Mouse (Mus musculus) intestine, embryonic 15.5 days (tissue): ENCODE data around the gene Nav3. TPM values are rescaled to one million over a fixed set of nuclear protein-coding genes. Genes with fewer than 3 reads are reported as not detected.
"Not testable (repeated sequence)": the region's sequence is repeated elsewhere in the genome, so short reads cannot be mapped to it uniquely, and the experiment has no call there.

Experiments
- ATAC-seq: fragments of 200-750 bp; cut with Nextera tagmentation; 2 replicates; pipeline ENCODE4 v1.8.0; 2017; ENCODE audit warnings: moderate TSS enrichment, moderate library complexity
- H3K27ac ChIP-seq: fragments of 300-500 bp; sonication (generic); 2 replicates; pipeline ENCODE4 v1.5.1; 2015; ENCODE audit warnings: mild to moderate bottlenecking, inconsistent platforms
- H3K27me3 ChIP-seq: fragments of 300-500 bp; sonication (generic); replicated peaks from 2 replicates; pipeline ENCODE4 v1.6.1; 2015; ENCODE audit warnings: inconsistent platforms
- H3K36me3 ChIP-seq: fragments of 300-500 bp; sonication (generic); 2 replicates; pipeline ENCODE4 v1.6.1; 2015; ENCODE audit warnings: inconsistent platforms
- H3K4me1 ChIP-seq: fragments of 300-500 bp; sonication (generic); replicated peaks from 2 replicates; pipeline ENCODE4 v1.6.1; 2015; ENCODE audit warnings: inconsistent platforms
- H3K4me2 ChIP-seq: fragments of 300-500 bp; sonication (generic); replicated peaks from 2 replicates; pipeline ENCODE4 v1.6.1; 2015; ENCODE audit warnings: mild to moderate bottlenecking, inconsistent platforms
- H3K4me3 ChIP-seq: fragments of 300-500 bp; sonication (generic); replicated peaks from 2 replicates; pipeline ENCODE4 v1.5.1; 2015; ENCODE audit warnings: inconsistent platforms
- H3K9ac ChIP-seq: fragments of 300-500 bp; sonication (generic); 2 replicates; pipeline ENCODE4 v1.6.1; 2015; ENCODE audit warnings: inconsistent platforms
- H3K9me3 ChIP-seq: fragments of 300-500 bp; sonication (generic); 2 replicates; pipeline ENCODE4 v1.6.1; 2016; ENCODE audit warnings: inconsistent platforms
- WGBS: fragments of 180-500 bp; shearing (Covaris S2); methylation state at CpG from one replicate; pipeline ENCODE4 v1.1.7; 2015; 5-methylcytosine and 5-hydroxymethylcytosine counted together
- polyA plus RNA-seq: library from polyadenylated mRNA; unstranded; fragments of >200 nt; fragmentation: Nextera tagmentation; extraction: Ambion mirVana; gene quantifications from 2 replicates; pipeline ENCODE4 v1.2.1, GENCODE M21; 2015

Gene Nav3
- polyA plus RNA-seq, 1 experiment from 2014 or later, result 0.93 TPM

DNA sequence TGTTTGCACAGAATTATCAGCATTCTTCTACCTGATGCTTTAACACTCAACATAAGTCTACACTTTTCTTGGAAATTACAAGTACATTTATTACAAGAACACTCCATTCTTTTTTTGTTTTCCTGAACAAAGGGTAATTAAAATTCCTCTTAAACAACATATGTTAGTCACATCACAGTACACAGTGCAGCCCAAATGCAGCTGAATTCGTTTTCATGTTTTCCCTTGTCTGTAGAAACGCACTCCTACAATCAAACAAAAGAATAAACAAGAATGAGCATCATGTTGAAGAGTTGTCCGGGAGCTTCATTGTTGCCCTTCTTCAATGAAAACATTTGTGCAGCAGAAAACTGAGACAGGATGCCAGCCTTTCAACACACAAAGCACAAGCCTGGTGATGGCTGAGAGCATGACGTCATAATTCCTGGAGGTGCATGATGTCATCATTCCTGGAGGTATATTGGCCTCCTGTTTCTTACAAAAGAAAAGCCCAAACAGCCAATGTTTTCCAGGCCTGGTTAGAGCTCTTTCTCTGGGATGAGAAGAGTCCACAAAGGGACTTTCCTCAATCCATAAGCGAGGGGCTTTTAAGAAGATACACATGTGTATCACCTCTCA, 367.5 kb downstream of the Nav3 start:
- no peak overlapping the region for H3K27ac ChIP-seq
- H3K4me3 ChIP-seq, result no peak overlapping the region
- no peak for ATAC-seq
- no peaks in the 10 kb centered on the region for H3K27me3 ChIP-seq
- no peaks in the 10 kb centered on the region for H3K4me1 ChIP-seq
- no peak overlapping the region for H3K4me2 ChIP-seq
- H3K9me3 ChIP-seq, result no peaks in the 10 kb centered on the region
- H3K36me3 ChIP-seq, result no peaks in the 10 kb centered on the region
- WGBS, result 75% methylated on average over 5 of the region's 5 CpGs
- no peak overlapping the region for H3K9ac ChIP-seq

DNA sequence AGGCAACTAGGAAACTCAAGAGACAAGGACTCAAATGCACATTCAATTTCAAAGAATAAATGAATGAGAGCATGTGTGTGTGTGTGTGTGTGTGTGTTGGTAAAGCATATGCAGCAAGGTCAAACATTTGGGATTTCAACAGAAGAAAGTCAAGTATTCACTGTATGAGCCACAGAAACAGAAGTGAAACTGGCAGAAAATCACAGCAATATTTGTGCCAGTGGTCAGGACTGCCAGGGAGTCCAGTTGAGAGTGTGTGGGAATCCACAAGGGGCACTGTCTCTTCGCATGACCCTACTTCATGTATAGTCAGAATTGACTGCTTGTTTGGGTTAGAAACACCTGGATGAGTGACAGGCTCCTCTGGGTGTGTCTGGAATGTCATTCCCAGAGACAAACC, 370.1 kb downstream of the Nav3 start:
- H3K9me3 ChIP-seq, result no peaks in the 10 kb centered on the region
- 53% methylated on average over 1 of the region's 1 CpGs for WGBS

GRCm38 (mm10) chr10:110085156-110085555, 370.8 kb downstream of the Nav3 start:
- H3K36me3 ChIP-seq, result no peaks in the 10 kb centered on the region

More for the DNA sequence above, 370.1 kb downstream of the Nav3 start:
- Histone ChIP-seq H3K27ac (no peak overlapping the region), H3K36me3 (no peaks in the 10 kb centered on the region), H3K4me2 (no peak overlapping the region), H3K9ac (no peak overlapping the region), H3K4me1 (no peaks in the 10 kb centered on the region), H3K4me3 (no peak overlapping the region), H3K27me3 (no peaks in the 10 kb centered on the region)
- ATAC-seq, result no peak

DNA sequence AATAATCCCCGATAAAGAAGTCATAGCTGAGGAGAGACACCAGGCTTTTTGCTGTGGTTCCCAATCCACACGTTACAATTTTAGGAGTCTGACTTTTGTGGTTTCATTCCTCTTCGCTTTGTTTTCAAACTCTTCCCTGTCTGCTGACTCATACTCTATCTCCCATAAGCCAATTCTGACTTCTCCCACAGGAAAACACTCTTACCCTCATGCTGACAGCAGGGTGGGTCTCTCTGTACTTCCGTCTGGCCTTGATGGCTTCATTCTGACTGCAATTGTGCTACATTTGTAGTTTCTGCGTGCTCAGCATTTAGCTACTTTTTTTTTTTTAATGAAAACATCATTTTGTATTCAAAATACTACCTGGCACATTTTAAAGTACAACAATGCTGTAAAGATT, 379.4 kb downstream of the Nav3 start:
- 84% methylated on average over 5 of the region's 5 CpGs for WGBS
- Histone ChIP-seq H3K9me3 (no peaks in the 10 kb centered on the region), H3K4me1 (no peaks in the 10 kb centered on the region), H3K4me3 (no peak overlapping the region), H3K27me3 (no peaks in the 10 kb centered on the region), H3K9ac (no peak overlapping the region), H3K4me2 (no peak overlapping the region), H3K36me3 (no peaks in the 10 kb centered on the region), H3K27ac (no peak overlapping the region)
- no peak for ATAC-seq

More at GRCm38 (mm10) chr10:110085156-110085555, 370.8 kb downstream of the Nav3 start:
- Histone ChIP-seq H3K27me3 (no peaks in the 10 kb centered on the region), H3K9me3 (no peaks in the 10 kb centered on the region), H3K9ac (no peak overlapping the region), H3K4me2 (no peak overlapping the region), H3K4me1 (no peaks in the 10 kb centered on the region), H3K27ac (no peak overlapping the region), H3K4me3 (no peak overlapping the region)
- 10% methylated on average over 5 of the region's 5 CpGs for WGBS
- no peak for ATAC-seq

DNA sequence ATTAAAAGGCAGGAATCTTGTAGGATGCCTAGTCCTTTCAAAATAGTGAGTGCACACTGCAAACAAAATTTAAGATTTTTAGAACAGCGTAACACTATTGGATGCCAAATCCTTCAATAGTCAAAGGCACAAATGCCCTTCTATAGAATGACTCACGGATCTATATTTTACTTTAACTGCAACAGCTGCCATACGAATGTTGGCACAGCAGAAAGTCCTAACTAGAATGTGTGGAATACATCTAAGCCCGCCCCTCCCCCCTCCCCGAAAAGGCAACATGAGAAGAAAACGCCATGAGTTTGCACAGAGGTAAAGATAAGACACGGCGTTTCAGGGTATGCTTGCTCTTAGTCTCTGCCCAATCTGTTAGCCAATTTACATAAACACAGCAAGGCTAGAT, 383.6 kb downstream of the Nav3 start:
- Histone ChIP-seq H3K27ac (no peak overlapping the region), H3K36me3 (no peaks in the 10 kb centered on the region), H3K4me1 (no peaks in the 10 kb centered on the region), H3K4me3 (no peak overlapping the region), H3K9me3 (no peaks in the 10 kb centered on the region), H3K9ac (no peak overlapping the region), H3K4me2 (no peak overlapping the region), H3K27me3 (no peaks in the 10 kb centered on the region)
- ATAC-seq, result no peak
- WGBS, result 67% methylated on average over 8 of the region's 8 CpGs

DNA sequence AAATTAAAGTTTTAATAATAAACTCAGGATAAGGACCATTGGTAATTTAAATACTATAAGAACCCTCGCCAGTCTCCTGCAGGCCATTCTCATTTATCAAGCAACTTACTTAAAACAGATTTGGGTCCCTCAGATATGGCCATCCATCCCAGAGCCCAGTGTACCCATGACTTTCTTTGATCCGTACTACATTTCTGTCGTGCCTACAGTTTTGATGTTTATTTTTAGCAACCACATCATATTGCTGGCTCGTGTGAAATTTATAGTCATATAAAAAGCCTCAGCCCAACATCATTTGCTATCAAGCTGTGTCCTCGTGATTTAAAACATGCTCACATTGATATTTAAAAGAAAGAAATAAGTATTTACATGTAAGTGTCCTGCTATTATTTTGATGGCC, 394.8 kb downstream of the Nav3 start:
- H3K9me3 ChIP-seq, result no peaks in the 10 kb centered on the region
- 70% methylated on average over 5 of the region's 5 CpGs for WGBS
- no peak overlapping the region for H3K4me2 ChIP-seq
- no peaks in the 10 kb centered on the region for H3K4me1 ChIP-seq
- no peak for ATAC-seq
- H3K9ac ChIP-seq, result no peak overlapping the region
- no peak overlapping the region for H3K27ac ChIP-seq
- no peak overlapping the region for H3K4me3 ChIP-seq
- H3K36me3 ChIP-seq, result no peaks in the 10 kb centered on the region
- no peaks in the 10 kb centered on the region for H3K27me3 ChIP-seq

- 73% methylated on average over 4 of the region's 4 CpGs for WGBS
- H3K9ac ChIP-seq, result no peak overlapping the region
- H3K9me3 ChIP-seq, result no peaks in the 10 kb centered on the region
- H3K4me1 ChIP-seq, result no peaks in the 10 kb centered on the region
- no peaks in the 10 kb centered on the region for H3K27me3 ChIP-seq
- H3K27ac ChIP-seq, result no peak overlapping the region
- H3K4me2 ChIP-seq, result no peak overlapping the region
- no peak overlapping the region for H3K4me3 ChIP-seq
- no peaks in the 10 kb centered on the region for H3K36me3 ChIP-seq
- ATAC-seq, result no peak
These were observed 418.5 kb downstream of the Nav3 start for GRCm38 (mm10) chr10:110037547-110037946.

DNA sequence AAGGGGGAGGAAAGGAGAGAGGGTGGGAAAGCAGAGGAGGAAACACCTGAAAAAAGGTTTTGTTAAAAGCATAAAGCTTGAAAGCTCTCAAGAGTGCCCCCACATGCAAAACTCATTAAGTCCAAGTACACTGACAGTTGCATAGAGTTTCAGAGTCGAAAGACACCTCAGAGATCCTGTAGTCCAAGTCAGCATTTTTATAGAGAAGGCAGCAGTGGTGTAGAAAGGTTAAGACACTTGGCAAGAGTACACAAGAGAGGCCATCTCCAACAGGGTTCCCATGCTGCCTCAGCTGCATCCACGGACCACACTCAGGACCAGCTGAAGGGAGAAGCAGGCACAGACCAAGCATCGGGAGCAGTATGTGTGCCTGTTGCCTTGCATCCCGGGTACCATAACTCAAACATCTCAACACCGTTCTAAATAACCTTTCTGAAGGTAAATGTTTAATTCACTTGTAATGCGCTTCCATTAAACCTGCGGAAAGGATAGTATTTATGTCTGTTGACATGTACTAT, 421.4 kb downstream of the Nav3 start:
- 74% methylated on average over 7 of the region's 7 CpGs for WGBS
- H3K9ac ChIP-seq, result no peak overlapping the region

DNA sequence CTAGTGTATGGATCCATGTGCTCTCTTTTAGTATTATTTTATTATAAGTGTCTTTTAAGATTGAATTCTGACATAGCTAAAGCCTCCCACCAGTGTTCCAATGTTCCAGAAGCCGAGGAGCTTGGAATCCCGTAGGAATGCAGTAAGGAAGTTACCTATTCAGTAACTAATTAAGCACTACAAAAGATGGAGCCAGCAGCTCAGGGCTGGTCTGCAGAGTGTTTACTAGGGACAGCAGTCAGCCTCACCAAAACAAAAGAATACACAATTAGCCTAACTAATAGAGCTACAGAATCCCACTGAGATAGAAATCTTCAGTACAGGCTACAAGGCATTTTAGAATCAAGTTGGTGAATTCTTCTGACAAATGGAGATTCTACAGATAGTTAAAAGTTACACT, 431.1 kb downstream of the Nav3 start:
- not testable (repeated sequence) for H3K4me3 ChIP-seq, ATAC-seq, H3K4me2 ChIP-seq, H3K9ac ChIP-seq, H3K36me3 ChIP-seq, H3K4me1 ChIP-seq, H3K27me3 ChIP-seq, H3K27ac ChIP-seq, H3K9me3 ChIP-seq
- 72% methylated on average over 2 of the region's 2 CpGs for WGBS

More for the DNA sequence above, 421.4 kb downstream of the Nav3 start:
- no peaks in the 10 kb centered on the region for H3K4me1 ChIP-seq
- H3K9me3 ChIP-seq, result no peaks in the 10 kb centered on the region
- no peak overlapping the region for H3K27ac ChIP-seq
- no peaks in the 10 kb centered on the region for H3K27me3 ChIP-seq
- H3K4me2 ChIP-seq, result no peak overlapping the region
- no peak overlapping the region for H3K4me3 ChIP-seq
- no peak for ATAC-seq
- no peaks in the 10 kb centered on the region for H3K36me3 ChIP-seq

- H3K27me3 ChIP-seq, result no peaks in the 10 kb centered on the region
- no peaks in the 10 kb centered on the region for H3K9me3 ChIP-seq
- no peak overlapping the region for H3K4me3 ChIP-seq
- ATAC-seq, result no peak
- WGBS, result 77% methylated on average over 3 of the region's 3 CpGs
- H3K4me2 ChIP-seq, result no peak overlapping the region
- no peak overlapping the region for H3K27ac ChIP-seq
- no peaks in the 10 kb centered on the region for H3K4me1 ChIP-seq
- H3K9ac ChIP-seq, result no peak overlapping the region
- H3K36me3 ChIP-seq, result no peaks in the 10 kb centered on the region
These were observed 433.9 kb downstream of the Nav3 start for GRCm38 (mm10) chr10:110022100-110022499.

DNA sequence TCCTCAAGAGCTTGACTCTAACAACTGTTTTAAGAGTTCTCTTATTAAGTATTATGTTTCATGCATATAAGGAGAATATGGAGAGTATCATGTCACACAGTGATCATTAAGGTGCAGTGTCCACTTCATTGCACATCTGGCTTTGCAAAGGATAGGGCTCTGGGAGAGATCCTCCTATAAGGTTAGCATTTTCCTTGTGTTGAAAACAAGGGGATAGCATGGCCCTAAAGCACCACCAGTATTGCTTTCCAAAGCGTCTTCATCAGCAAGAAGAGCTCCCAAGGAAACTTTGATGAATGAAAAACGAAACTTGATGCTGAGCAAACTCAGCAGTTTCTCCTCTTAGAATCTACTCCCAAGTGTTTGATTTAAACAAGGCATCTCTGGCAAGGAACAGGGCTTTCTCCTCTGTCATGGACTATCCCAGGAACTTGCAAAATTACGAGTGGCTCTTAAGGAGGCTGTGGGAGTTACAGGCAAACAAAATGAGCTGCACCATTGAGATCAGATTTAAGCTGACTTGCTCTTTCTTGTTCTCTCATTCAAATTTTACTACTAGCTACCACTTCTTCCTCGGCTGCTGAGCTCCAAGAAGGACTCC, 436.6 kb downstream of the Nav3 start:
- H3K27ac ChIP-seq, result no peak overlapping the region
- no peak for ATAC-seq
- no peaks in the 10 kb centered on the region for H3K4me1 ChIP-seq
- no peaks in the 10 kb centered on the region for H3K9me3 ChIP-seq
- H3K27me3 ChIP-seq, result no peaks in the 10 kb centered on the region
- no peak overlapping the region for H3K4me3 ChIP-seq
- WGBS, result 53% methylated on average over 4 of the region's 4 CpGs
- H3K9ac ChIP-seq, result no peak overlapping the region
- no peak overlapping the region for H3K4me2 ChIP-seq
- H3K36me3 ChIP-seq, result no peaks in the 10 kb centered on the region

- not testable (repeated sequence) for H3K4me3 ChIP-seq, H3K9me3 ChIP-seq, H3K27ac ChIP-seq, H3K27me3 ChIP-seq, ATAC-seq, H3K9ac ChIP-seq, H3K4me2 ChIP-seq, H3K4me1 ChIP-seq, H3K36me3 ChIP-seq
- WGBS, result 71% methylated on average over 5 of the region's 5 CpGs
These were observed 454.7 kb downstream of the Nav3 start for GRCm38 (mm10) chr10:110001328-110001727.

- Histone ChIP-seq H3K4me1 (no peaks in the 10 kb centered on the region), H3K27me3 (no peaks in the 10 kb centered on the region), H3K36me3 (no peaks in the 10 kb centered on the region), H3K9me3 (no peaks in the 10 kb centered on the region), H3K27ac (no peak overlapping the region), H3K4me3 (no peak overlapping the region), H3K9ac (no peak overlapping the region), H3K4me2 (no peak overlapping the region)
- 19% methylated on average over 3 of the region's 3 CpGs for WGBS
- no peak for ATAC-seq
These were observed 455.2 kb downstream of the Nav3 start for GRCm38 (mm10) chr10:110000755-110001247.
